Mouse (Mus musculus): Measurements from ENCODE around the gene Mvb12b.

DNA sequence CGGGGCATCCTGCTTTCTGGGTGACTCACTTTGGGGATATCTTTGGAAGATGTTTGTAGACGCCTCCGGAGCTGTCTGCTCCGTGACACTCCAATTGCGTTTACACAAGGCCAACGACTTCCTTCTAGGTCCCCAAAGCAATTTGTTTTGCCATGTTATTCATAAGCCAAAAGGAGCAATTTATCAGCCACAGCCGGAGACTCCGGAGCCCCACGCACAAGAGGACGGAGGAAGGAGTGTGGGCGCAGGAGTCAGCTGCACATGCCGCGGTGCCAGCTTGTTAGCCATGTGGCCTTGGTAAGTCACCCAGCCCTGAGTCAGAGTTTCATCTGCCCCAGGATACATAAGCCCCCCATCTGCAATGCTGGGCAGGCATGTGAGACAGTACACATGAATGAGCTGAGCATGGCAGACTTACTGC, 127.2 kb downstream of the Mvb12b start:
- TF ChIP-seq ZC3H11A (IDR thresholded peaks at IDR 0.05; ENCODE audit: borderline replicate concordance, low read depth, low read length) (no peak), CHD2 (IDR thresholded peaks at IDR 0.05; ENCODE audit: low read depth, low read length) (no peak), ZNF384 (IDR thresholded peaks at IDR 0.05; ENCODE audit: low read depth, low read length) (no peak), HCFC1 (IDR thresholded peaks at IDR 0.05; ENCODE audit: borderline replicate concordance, insufficient read depth, low read length) (no peak)
